Mouse (Mus musculus) CH12.LX (cell line): ENCODE data around the gene Calm5. TPM values are rescaled to one million over a fixed set of nuclear protein-coding genes. Genes with fewer than 3 reads are reported as not detected.

Source experiments
- DNase-seq: peaks from one replicate; pipeline ENCODE4 v3.0.0-alpha.2; 2013; ENCODE audit errors: extremely low read depth
- H3K27ac ChIP-seq: 2 replicates; pipeline ENCODE4 v1.5.1; 2012; ENCODE audit warnings: low read depth, mild to moderate bottlenecking, control low read depth, moderate library complexity; ENCODE audit not compliant: insufficient read depth
- H3K27me3 ChIP-seq: replicated peaks from 2 replicates; pipeline ENCODE3; 2012; ENCODE audit warnings: inconsistent platforms
- H3K36me3 ChIP-seq, 2 experiments: replicated peaks in 1 of 2; 2 replicates each; pipeline versions ENCODE3 to v1.6.1; 2012; ENCODE audit warnings: inconsistent platforms in 1 of 2, low read length in 1 of 2, mild to moderate bottlenecking in 1 of 2, mixed read lengths in 1 of 2, moderate library complexity in 1 of 2; ENCODE audit not compliant: control insufficient read depth in 1 of 2, insufficient read depth in 1 of 2
- H3K4me1 ChIP-seq, 2 experiments: 2 replicates each; pipeline ENCODE4 v1.6.1; 2012; ENCODE audit warnings: inconsistent platforms in 1 of 2, moderate library complexity in 1 of 2; ENCODE audit not compliant: insufficient read depth in 2 of 2, control insufficient read depth in 1 of 2
- H3K4me2 ChIP-seq: 2 replicates; pipeline ENCODE4 v1.6.1; 2012; ENCODE audit warnings: low read depth, mild to moderate bottlenecking, control low read depth; ENCODE audit not compliant: poor library complexity, insufficient read depth, severe bottlenecking
- H3K4me3 ChIP-seq, 3 experiments: fragments of 150-350 bp in 1 of 3; sonication (generic) in 1 of 3; replicated peaks in 1 of 3; 2 replicates each; pipeline versions ENCODE3 to v1.5.1; 2011 to 2012; ENCODE audit warnings: low read depth in 2 of 3, low read length in 2 of 3, mild to moderate bottlenecking in 2 of 3, moderate library complexity in 2 of 3, control low read depth in 1 of 3, improper control_type of control experiment in 1 of 3, inconsistent platforms in 1 of 3, mixed read lengths in 1 of 3; ENCODE audit not compliant: poor library complexity in 1 of 3
- H3K79me2 ChIP-seq: replicated peaks from 2 replicates; pipeline ENCODE4 v1.6.1; 2012; ENCODE audit warnings: mild to moderate bottlenecking, moderate library complexity; ENCODE audit not compliant: control insufficient read depth, poor library complexity, insufficient read depth, severe bottlenecking; ENCODE audit errors: extremely low read depth
- H3K9ac ChIP-seq: 2 replicates; pipeline ENCODE4 v1.6.1; 2012; ENCODE audit warnings: low read depth, mild to moderate bottlenecking, control low read depth, moderate library complexity; ENCODE audit not compliant: insufficient read depth
- H3K9me3 ChIP-seq: replicated peaks from 2 replicates; pipeline ENCODE3; 2012; ENCODE audit warnings: low read length, inconsistent platforms, mixed read lengths
- BHLHE40 ChIP-seq: IDR thresholded peaks from 2 replicates; pipeline ENCODE4 v1.6.1; 2011; ENCODE audit warnings: mild to moderate bottlenecking, low read depth, low read length, improper control_type of control experiment
- CHD1 ChIP-seq: IDR thresholded peaks from 2 replicates; pipeline ENCODE4 v1.6.1; 2012; ENCODE audit warnings: low read depth, low read length, improper control_type of control experiment, inconsistent platforms
- CHD2 ChIP-seq: IDR thresholded peaks from 2 replicates; pipeline ENCODE4 v1.6.1; 2011; ENCODE audit warnings: low read length, improper control_type of control experiment
- CTCF ChIP-seq, 2 experiments: IDR thresholded peaks in 1 of 2; conservative IDR thresholded peaks in 1 of 2; 2 replicates each; pipeline ENCODE4 v1.5.1; 2011 to 2012; ENCODE audit warnings: low read depth in 2 of 2, low read length in 2 of 2, improper control_type of control experiment in 1 of 2, inconsistent platforms in 1 of 2, mild to moderate bottlenecking in 1 of 2, moderate library complexity in 1 of 2
- E2F4 ChIP-seq: IDR thresholded peaks from 2 replicates; pipeline ENCODE4 v1.6.1; 2011; ENCODE audit warnings: low read depth, low read length, improper control_type of control experiment; ENCODE audit not compliant: insufficient replicate concordance
- ELF1 ChIP-seq: IDR thresholded peaks from 2 replicates; pipeline ENCODE4 v1.6.1; 2014; ENCODE audit warnings: low read depth, mild to moderate bottlenecking, inconsistent platforms, low read length, improper control_type of control experiment
- ETS1 ChIP-seq: conservative IDR thresholded peaks from 2 replicates; pipeline ENCODE4 v1.6.1; 2012; ENCODE audit warnings: low read depth, mild to moderate bottlenecking, inconsistent platforms, low read length, improper control_type of control experiment, moderate library complexity
- GABPA ChIP-seq: IDR thresholded peaks from 2 replicates; pipeline ENCODE4 v1.6.1; 2012; ENCODE audit warnings: low read depth, low read length, improper control_type of control experiment, inconsistent platforms; ENCODE audit not compliant: insufficient replicate concordance
- HCFC1 ChIP-seq: IDR thresholded peaks from 2 replicates; pipeline ENCODE4 v1.6.1; 2012; ENCODE audit warnings: low read depth, mild to moderate bottlenecking, inconsistent platforms, low read length, improper control_type of control experiment
- IRF4 ChIP-seq: IDR thresholded peaks from 2 replicates; pipeline ENCODE4 v1.6.1; 2014; ENCODE audit warnings: low read depth, mild to moderate bottlenecking, inconsistent platforms, low read length, improper control_type of control experiment
- JUN ChIP-seq: IDR thresholded peaks from 2 replicates; pipeline ENCODE4 v1.6.1; 2011; ENCODE audit warnings: low read depth, mild to moderate bottlenecking, low read length, improper control_type of control experiment, moderate library complexity; ENCODE audit not compliant: insufficient read depth
- KAT2A ChIP-seq: IDR thresholded peaks from 2 replicates; pipeline ENCODE4 v1.6.1; 2012; ENCODE audit warnings: low read length, improper control_type of control experiment, inconsistent platforms; ENCODE audit not compliant: insufficient replicate concordance
- MAX ChIP-seq: IDR thresholded peaks from 2 replicates; pipeline ENCODE4 v1.6.1; 2011; ENCODE audit warnings: low read length, improper control_type of control experiment
- MAZ ChIP-seq: IDR thresholded peaks from 2 replicates; pipeline ENCODE4 v1.6.1; 2012; ENCODE audit warnings: low read depth, mild to moderate bottlenecking, inconsistent platforms, low read length, improper control_type of control experiment, moderate library complexity
- MEF2A ChIP-seq: IDR thresholded peaks from 2 replicates; pipeline ENCODE4 v1.6.1; 2014; ENCODE audit warnings: low read depth, mild to moderate bottlenecking, inconsistent platforms, low read length, improper control_type of control experiment, borderline replicate concordance
- NRF1 ChIP-seq: IDR thresholded peaks from 2 replicates; pipeline ENCODE4 v1.6.1; 2014; ENCODE audit warnings: low read depth, mild to moderate bottlenecking, inconsistent platforms, low read length, improper control_type of control experiment, moderate library complexity
- PAX5 ChIP-seq: IDR thresholded peaks from 2 replicates; pipeline ENCODE4 v1.6.1; 2012; ENCODE audit warnings: low read length, inconsistent platforms, mixed read lengths
- POLR2A ChIP-seq: IDR thresholded peaks from 2 replicates; pipeline ENCODE4 v1.6.1; 2011; ENCODE audit warnings: low read depth, mild to moderate bottlenecking, improper control_type of control experiment, low read length
- SMC3 ChIP-seq: IDR thresholded peaks from 2 replicates; pipeline ENCODE4 v1.6.1; 2011; ENCODE audit warnings: low read depth, low read length, improper control_type of control experiment
- TCF12 ChIP-seq: IDR thresholded peaks from 2 replicates; pipeline ENCODE4 v1.6.1; 2014; ENCODE audit warnings: low read depth, mild to moderate bottlenecking, inconsistent platforms, low read length, improper control_type of control experiment
- USF1 ChIP-seq: IDR thresholded peaks from 2 replicates; pipeline ENCODE4 v1.6.1; 2014; ENCODE audit warnings: low read depth, mild to moderate bottlenecking, inconsistent platforms, low read length, improper control_type of control experiment
- USF2 ChIP-seq: conservative IDR thresholded peaks from 2 replicates; pipeline ENCODE4 v1.6.1; 2011; ENCODE audit warnings: low read depth, low read length, improper control_type of control experiment
- ZC3H11A ChIP-seq: IDR thresholded peaks from 2 replicates; pipeline ENCODE4 v1.6.1; 2012; ENCODE audit warnings: low read depth, mild to moderate bottlenecking, inconsistent platforms, low read length, improper control_type of control experiment
- ZKSCAN1 ChIP-seq: IDR thresholded peaks from 2 replicates; pipeline ENCODE4 v1.6.1; 2012; ENCODE audit warnings: low read depth, inconsistent platforms, low read length, improper control_type of control experiment, borderline replicate concordance
- ZMIZ1 ChIP-seq: IDR thresholded peaks from 2 replicates; pipeline ENCODE4 v1.6.1; 2012; ENCODE audit warnings: low read depth, mild to moderate bottlenecking, inconsistent platforms, low read length, improper control_type of control experiment
- dilution Hi-C: fragments of 300-500 bp; cut with MboI; formaldehyde crosslinking; loops from 2 replicates; pipeline ENCODE4 v1.14.3; 2020; ENCODE audit warnings: low sequenced_read_pairs; ENCODE audit not compliant: extremely low pct_unique_long_range_greater_than_20kb, extremely low pct_ligation_motif_present
- in situ Hi-C: fragments of 300-500 bp; cut with MboI; formaldehyde crosslinking; loops from 3 replicates; pipeline ENCODE4 v1.14.3; 2019; ENCODE audit warnings: low sequenced_read_pairs, low pct_ligation_motif_present, low pct_unique_long_range_greater_than_20kb, mixed read lengths
- polyA plus RNA-seq: library from polyadenylated mRNA; unstranded; fragments of >175 nt; gene quantifications from 2 replicates; pipeline ENCODE4 v1.2.1, GENCODE M21; 2012; ENCODE audit warnings: low read depth; ENCODE audit not compliant: insufficient read length
- total RNA-seq, 2 experiments: library from RNA; depleted of rRNA; stranded (reverse); fragments of 300-350 nt in 1 of 2; fragments of >200 nt in 1 of 2; gene quantifications; 2 replicates each; pipeline ENCODE4 v1.2.3; 2012 to 2014

Gene Calm5
- total and polyA plus RNA-seq, 3 experiments, result not detected

DNA sequence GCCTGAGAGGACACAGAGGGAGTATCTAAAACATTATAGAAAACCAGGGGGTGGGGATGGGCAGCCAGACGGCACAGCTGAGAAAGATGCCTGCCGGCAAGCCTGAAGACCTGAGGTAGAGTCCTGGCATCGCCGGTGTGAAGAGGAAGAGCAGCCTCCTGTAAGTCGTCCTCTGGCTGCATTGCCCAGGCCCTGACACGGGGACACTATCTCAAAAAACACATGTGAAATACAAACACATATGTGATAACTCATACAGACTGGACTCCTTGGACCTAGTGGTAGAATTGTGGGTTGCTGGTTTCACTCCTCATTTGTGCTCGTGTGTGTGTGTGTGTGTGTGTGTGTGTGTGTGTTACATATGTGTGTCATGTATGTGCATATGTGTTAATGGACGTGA is 7.3 kb downstream of the Calm5 start:
- Histone ChIP-seq H3K9ac (no peak overlapping the region), H3K9me3 (no peaks in the 10 kb centered on the region), H3K79me2 (no peaks in the 10 kb centered on the region), H3K4me1 (peaks cover 0 to 6% of the 10 kb centered on the region in 2 experiments; a peak in 2 of 4 replicates), H3K36me3 (no peaks in the 10 kb centered on the region), H3K27me3 (no peaks in the 10 kb centered on the region), H3K27ac (no peak overlapping the region), H3K4me2 (no peak overlapping the region), H3K4me3 (no peak overlapping the region)
- in situ Hi-C loops (no loop called here), dilution Hi-C loops (no loop called here)
- no peak for TF ChIP-seq ELF1
- TF ChIP-seq MAZ, result no peak
- TF ChIP-seq ETS1, result no peak
- no peak for TF ChIP-seq ZMIZ1
- TF ChIP-seq NRF1, result no peak
- TF ChIP-seq ZC3H11A, result no peak
- TF ChIP-seq HCFC1, result no peak
- TF ChIP-seq POLR2A, result no peak
- TF ChIP-seq CHD2, result no peak
- TF ChIP-seq PAX5, result no peak
- TF ChIP-seq E2F4, result no peak
- no peak for TF ChIP-seq MAX
- no peak for TF ChIP-seq MEF2A
- no peak for DNase-seq

DNA sequence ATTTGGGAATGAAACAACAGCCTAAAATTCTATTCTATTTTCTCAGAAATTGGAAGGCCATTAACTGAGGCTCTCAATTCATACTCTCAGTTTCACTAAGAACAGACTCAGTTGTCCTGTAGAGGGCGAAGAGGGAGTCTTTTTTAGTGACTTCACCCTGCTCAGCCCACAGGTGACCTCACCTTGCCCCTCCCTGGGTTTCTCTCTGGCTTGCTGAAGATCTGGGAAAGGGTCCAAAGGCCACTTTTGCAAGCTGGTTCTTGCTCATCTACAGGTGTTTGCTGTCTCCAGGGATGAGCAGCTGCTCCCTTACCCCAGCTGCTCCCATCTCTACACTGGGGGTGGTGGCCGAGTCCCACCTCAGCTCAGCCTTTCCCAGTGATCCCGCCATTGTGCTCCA is 8.4 kb downstream of the Calm5 start:
- no peaks in the 10 kb centered on the region for H3K36me3 ChIP-seq
- H3K9me3 ChIP-seq, result no peaks in the 10 kb centered on the region
- H3K27me3 ChIP-seq, result no peaks in the 10 kb centered on the region
- H3K4me2 ChIP-seq, result no peak overlapping the region
- H3K9ac ChIP-seq, result no peak overlapping the region
- no peak overlapping the region for H3K27ac ChIP-seq
- H3K4me3 ChIP-seq, result no peak overlapping the region
- peaks cover 0 to 6% of the 10 kb centered on the region in 2 experiments; a peak in 2 of 4 replicates for H3K4me1 ChIP-seq
- no peaks in the 10 kb centered on the region for H3K79me2 ChIP-seq
- DNase-seq, result no peak
- TF ChIP-seq MAX (no peak), MEF2A (no peak), CHD1 (no peak), MAZ (no peak), IRF4 (no peak), TCF12 (no peak), USF1 (no peak), ELF1 (no peak), POLR2A (no peak), SMC3 (no peak), GABPA (no peak), USF2 (no peak), BHLHE40 (no peak), CTCF (conservative IDR thresholded peaks at IDR 0.05 in 1 of 2, IDR thresholded peaks at IDR 0.05 in 1 of 2; ENCODE audit: low read depth in 2 of 2, low read length in 2 of 2) (no peak), JUN (no peak), PAX5 (no peak), E2F4 (no peak), CHD2 (no peak), ZKSCAN1 (no peak), KAT2A (no peak)
- dilution Hi-C loops (no loop called here), in situ Hi-C loops (no loop called here)
